Mouse (Mus musculus): ENCODE results near the gene Spp2.
"Not testable (repeated sequence)": the region's sequence is repeated elsewhere in the genome, so short reads cannot be mapped to it uniquely, and the experiment has no call there.

Spp2 gene

GRCm38 (mm10) chr1:88433096-88433883 lies 26.5 kb downstream of the Spp2 start:
- in situ Hi-C loops (cut with MboI, MseI) = no loop called here

DNA sequence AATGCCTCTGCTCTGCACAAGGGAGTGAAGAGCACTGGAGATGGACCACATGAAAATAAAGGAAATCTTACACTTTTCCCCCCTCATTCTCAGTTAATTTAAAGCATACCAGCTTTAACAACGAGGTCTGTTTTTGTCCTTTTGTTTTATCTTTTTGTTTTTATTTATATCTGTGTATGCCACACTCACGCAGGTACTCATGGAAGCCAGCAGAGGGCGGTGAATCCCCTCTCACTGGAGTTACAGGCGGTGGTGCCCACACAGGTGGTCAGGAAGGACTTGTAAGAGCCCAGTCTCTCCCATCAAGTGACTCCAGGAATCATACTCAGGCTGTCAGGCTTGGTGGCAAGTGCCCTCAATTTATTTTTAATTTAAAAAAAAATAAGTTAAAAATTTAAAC lies 27.3 kb downstream of the Spp2 start:
- in situ Hi-C loops (cut with MboI, MseI) = no loop called here

DNA sequence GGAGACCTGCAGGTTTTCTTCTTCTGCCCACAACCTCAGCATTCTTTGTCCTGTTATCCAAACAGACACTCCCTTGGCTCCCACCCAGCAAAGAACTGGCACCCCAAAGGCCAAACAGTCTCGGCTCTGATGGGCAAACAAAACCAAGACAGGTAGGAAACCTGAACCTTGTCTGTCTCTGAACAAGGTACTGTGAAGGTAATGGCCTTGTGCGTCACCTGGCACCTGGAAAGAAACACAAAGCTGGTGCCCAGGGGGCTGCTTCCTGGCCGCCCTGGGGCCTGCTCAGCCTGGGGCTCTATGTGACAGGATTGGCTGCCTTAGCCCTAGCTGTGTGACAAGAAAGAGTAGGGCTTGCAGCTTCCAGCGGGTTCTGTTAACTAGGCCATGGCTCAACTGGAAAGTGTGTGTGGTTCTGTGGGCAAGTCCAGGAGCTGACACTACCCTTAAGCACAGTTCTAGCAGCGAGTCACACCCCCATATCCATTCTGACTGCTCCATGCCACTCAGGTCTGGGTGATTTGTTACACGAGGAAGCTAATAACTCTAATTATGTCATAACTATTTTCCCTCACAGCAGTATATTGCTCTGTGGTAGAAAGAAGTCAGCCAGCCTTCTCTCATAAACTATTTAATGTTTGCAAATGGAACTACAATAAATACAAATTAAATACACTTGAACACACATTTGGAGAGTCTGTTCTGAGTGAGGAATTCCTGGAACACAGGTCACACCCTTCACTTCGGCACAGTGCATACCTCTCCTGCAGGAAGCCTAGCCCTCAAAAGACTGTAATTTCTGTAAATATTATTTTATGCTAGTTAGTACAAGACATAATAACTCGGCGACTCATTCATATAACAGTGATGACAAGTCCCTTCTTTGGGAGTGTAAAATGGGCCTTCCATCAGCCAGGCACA lies 30.7 kb downstream of the Spp2 start:
- in situ Hi-C loops (cut with MboI, MseI) = no loop called here

- in situ Hi-C loops (cut with MboI, MseI) = no loop called here
These were observed 36.6 kb downstream of the Spp2 start for GRCm38 (mm10) chr1:88443383-88443782.

DNA sequence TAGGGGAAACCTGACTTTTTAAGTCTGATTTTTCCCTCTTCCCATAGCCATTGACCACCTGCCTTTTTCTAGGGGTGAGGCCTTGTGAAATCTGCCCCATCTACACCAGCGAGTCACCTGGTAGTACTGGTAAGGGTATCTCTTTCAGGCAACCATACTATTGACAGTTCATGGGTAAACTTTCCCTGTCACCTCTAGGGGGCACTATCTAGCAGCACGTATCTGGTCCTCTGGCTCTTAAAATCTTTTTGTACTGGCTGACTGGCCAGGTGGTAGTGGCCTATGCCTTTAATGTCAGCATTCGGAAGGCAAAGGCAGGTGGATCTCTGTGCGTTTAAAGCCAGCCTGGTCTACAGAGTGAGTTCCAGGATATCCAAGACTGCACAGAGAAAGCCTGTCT lies 38.6 kb downstream of the Spp2 start:
- in situ Hi-C loops (cut with MboI, MseI) = no loop called here

DNA sequence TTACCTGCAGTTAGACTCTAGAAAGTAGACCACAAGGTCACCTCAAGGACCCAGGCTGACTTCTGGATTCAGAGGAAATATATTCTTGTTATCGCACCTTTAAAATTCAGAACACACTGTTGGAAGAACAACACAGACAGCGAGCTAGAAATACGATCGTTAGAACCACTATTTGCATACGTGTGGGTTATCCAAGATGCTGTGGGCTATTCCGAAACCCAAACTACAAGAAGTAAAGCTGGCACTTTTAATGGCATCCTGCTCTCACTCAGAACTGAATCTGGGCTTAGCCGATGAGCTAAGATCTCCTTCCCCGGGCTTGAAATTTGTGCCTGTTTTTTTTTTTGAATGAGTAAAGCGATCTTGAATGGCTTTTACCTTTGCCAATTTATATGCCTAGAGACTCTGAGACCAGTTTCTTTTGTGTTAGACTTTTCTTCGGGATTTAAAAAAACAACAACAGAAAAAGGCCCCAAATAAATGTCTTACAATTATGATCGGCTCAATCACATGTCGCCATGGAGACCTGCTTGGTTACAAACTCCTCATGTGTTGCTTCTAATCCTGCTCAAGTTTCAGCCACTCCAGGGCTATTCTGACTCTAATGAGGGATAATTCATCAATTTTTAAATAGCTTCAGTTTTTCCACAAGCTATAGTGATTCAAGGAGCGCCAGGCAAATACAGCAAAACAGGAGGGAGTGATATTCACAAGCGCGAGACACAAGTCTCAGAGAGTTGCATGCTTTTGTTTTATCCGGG lies 39.7 kb downstream of the Spp2 start:
- in situ Hi-C loops (cut with MboI, MseI) = no loop called here

DNA sequence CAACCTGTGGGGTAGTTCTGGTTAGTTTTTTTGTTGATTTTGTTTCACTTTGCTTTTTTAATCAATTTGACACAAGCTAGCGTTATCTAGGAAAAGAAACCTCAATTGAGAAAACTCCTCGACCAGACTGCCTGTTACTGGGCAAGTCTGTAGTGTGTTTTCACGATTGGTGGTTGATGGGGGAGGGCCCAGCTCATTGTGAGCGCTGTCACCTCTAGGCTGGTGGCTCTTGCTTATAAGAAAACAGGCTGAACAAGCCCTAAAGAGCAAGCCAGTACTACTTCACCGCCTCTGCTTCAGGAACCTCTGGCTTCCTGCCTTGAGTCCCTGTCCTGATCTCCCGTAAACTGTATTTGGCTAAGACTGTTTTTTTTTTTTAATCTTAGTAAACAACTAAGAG lies 40.7 kb downstream of the Spp2 start:
- in situ Hi-C loops (cut with MboI, MseI) = no loop called here

DNA sequence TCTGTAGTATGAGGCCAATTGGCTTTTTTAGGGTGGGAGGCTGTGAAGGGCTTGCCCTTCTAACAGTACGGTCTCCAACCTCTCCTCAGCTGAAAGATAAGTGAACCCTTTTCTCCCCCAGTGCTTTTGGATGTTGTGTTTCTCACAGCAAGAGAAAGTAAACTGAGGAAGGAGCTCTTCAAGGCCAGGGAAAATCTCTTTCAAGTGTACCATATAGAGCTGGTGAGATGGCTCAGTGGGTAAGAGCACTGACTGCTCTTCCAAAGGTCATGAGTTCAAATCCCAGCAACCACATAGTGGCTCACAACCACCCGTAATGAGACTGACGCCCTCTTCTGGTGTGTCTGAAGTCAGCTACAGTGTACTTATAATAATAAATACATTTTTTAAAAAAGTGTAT lies 41.3 kb downstream of the Spp2 start:
- in situ Hi-C loops (cut with MboI, MseI) = not testable (repeated sequence)

DNA sequence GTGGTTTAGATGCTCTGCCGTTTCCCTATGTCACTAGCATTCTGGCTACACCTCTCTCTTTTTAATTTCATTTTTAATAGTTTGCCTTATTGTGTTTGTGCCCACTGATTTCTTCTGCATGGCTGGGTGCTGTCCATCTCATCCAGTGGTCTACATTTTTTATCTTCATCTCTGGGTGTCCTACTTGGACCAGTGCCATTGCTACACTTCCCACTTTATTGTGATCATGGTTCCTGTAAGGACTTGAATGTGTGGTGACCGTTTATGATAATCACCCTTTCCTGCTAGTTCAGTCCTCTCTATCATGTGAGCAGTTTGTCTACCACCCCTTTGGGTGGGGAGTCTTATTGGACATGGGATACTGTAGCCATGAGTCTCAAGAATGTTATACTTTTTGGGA lies 43.0 kb downstream of the Spp2 start:
- in situ Hi-C loops (cut with MboI, MseI) = loop anchor here (10.0 kb wide), 1 partner anchor 635 kb away; no protein-coding TSS in a partner anchor

GRCm38 (mm10) chr1:88450668-88451067 lies 43.9 kb downstream of the Spp2 start:
- in situ Hi-C loops (cut with MboI, MseI) = loop anchor here (10.0 kb wide), 1 partner anchor 634 kb away; no protein-coding TSS in a partner anchor

DNA sequence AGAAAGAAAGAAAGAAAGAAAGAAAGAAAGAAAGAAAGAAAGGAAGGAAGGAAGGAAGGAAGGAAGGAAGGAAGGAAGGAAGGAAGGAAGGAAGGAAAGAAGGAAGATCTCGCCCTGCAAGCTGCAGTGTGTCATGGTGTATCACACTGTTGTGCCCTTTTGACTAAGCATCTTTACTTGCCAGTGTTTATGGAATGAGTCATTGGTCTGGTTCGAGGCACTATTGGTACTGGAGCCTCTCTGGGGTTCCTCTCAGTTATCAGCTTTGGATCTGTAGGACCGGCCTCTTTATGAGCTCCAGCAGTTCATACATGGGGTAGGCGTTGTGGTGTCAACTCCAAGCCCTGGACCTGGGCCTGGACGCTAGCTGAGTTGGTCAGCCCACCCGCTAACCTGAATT lies 45.4 kb downstream of the Spp2 start:
- in situ Hi-C loops (cut with MboI, MseI) = loop anchor here (10.0 kb wide), 1 partner anchor 633 kb away; no protein-coding TSS in a partner anchor

- in situ Hi-C loops (cut with MboI, MseI) = loop anchor here (10.0 kb wide), 1 partner anchor 630 kb away; no protein-coding TSS in a partner anchor
These were observed 47.9 kb downstream of the Spp2 start for GRCm38 (mm10) chr1:88454703-88455102.

GRCm38 (mm10) chr1:88455761-88456160 lies 49.0 kb downstream of the Spp2 start:
- in situ Hi-C loops (cut with MboI, MseI) = loop anchor here (10.0 kb wide), 1 partner anchor 629 kb away; no protein-coding TSS in a partner anchor

- in situ Hi-C loops (cut with MboI, MseI) = loop anchor here (10.0 kb wide), 1 partner anchor 628 kb away; no protein-coding TSS in a partner anchor
These were observed 49.8 kb downstream of the Spp2 start for GRCm38 (mm10) chr1:88456451-88457072.

DNA sequence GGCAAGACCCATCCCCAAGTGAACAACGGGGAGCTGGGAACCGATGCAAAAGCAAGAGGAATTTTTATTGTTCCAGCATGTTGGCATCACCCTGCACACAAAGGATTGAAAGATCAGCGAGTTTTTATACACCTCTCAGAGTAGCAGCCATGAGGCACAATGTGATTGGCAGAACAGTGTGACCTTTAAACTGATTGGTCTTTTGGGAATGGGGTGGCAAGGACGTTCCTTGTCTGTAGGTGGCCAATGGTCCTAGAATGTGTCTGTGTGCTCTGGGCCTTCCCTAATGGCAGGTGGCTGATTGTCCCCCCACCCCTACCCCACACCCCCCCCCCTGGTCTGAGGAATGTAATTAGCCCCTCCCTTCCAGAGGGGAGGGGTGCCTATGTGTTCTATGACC lies 52.4 kb downstream of the Spp2 start:
- in situ Hi-C loops (cut with MboI, MseI) = loop anchor here (10.0 kb wide), 1 partner anchor 626 kb away; no protein-coding TSS in a partner anchor

GRCm38 (mm10) chr1:88459655-88460054 lies 52.9 kb downstream of the Spp2 start:
- in situ Hi-C loops (cut with MboI, MseI) = loop anchor here (10.0 kb wide), 1 partner anchor 625 kb away; no protein-coding TSS in a partner anchor

- in situ Hi-C loops (cut with MboI, MseI) = no loop called here
These were observed 54.3 kb downstream of the Spp2 start for GRCm38 (mm10) chr1:88461096-88461495.

DNA sequence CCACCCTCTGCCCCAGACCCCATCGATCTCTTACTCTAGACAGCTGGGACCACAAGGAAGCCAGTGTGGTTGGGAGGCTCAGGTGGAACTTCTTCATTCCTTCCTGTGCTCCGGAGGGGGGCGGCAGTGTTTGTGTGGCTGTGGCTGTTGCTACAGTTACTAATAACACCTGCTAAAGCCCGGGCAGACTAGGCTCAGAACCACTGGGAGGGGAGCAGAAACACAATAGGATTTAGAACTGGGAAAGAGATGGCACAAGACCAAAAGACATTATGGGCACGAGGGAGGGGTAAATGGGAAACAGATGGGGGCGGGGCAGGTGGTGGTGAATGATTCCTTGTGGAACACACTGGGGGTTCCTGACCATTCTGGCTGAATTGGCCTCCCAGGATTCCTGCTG lies 55.7 kb downstream of the Spp2 start:
- in situ Hi-C loops (cut with MboI, MseI) = no loop called here

GRCm38 (mm10) chr1:88463241-88463640 lies 56.5 kb downstream of the Spp2 start:
- in situ Hi-C loops (cut with MboI, MseI) = no loop called here

- in situ Hi-C loops (cut with MboI, MseI) = no loop called here
These were observed 57.5 kb downstream of the Spp2 start for GRCm38 (mm10) chr1:88464109-88464905.

All from regulatory T cell (primary cell).